Comparison of ENCODE assay signal across 8 mouse cellular contexts in the genomic region with DNA sequence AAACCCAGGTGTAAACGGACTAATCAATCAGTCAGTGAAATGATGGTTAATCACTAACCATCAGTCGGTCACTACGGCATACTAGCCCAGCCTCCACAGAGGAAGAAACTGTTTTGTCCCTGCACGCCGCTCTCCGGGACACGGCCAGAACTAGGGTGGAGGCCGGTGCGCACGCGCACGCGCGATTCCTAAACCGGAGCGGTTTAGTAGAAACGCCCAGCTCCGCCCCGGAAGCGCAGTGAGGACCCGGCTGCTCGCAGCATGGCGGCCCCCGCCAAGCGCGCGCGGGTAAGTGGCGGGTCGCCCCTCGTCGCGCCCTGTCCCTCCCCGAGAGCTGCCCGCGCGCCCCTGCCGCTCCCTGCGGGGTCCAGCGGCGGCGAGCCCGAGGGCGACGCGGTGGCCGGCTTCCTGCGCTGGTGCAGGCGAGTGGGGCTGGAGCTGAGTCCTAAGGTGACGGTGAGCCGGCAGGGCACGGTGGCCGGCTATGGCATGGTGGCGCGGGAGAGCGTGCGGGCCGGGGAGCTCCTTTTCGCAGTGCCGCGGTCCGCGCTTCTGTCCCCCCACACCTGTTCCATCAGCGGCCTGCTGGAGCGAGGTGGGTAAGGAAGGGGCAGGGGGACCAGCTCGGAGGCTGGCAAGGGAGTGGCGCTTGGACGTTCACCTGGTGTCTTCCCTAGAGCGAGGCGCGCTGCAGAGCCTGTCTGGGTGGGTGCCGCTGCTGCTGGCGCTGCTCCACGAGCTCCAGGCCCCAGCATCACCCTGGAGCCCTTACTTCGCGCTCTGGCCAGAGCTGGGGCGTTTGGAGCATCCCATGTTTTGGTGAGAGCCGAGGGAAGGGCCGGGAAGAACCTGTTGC. TPM values are rescaled to one million over a fixed set of nuclear protein-coding genes. Genes with fewer than 3 reads are reported as not detected.
DNase-seq lines count a peak whose midpoint lies in the region; ATAC-seq and TF ChIP-seq lines count a peak whose summit lies in the region.

A gene (plus strand): TSS at position 206 of the 856 bp plus-strand sequence.

- peaks cover 15% of the 10 kb centered on the region for H3K4me1 ChIP-seq in embryonic facial prominence, embryonic 12.5 days
- H3K4me1 ChIP-seq in limb, embryonic 15.5 days = peaks cover 16% of the 10 kb centered on the region
- H3K4me1 ChIP-seq in midbrain, postnatal 0 days (ENCODE audit: insufficient read depth, low read length) = peaks cover 3% of the 10 kb centered on the region; the same call in 1 of the 2 replicates

- H3K4me2 ChIP-seq in embryonic facial prominence, embryonic 12.5 days (replicated peaks) = peak within 1 kb of the TSS; percentile 91
- H3K4me2 ChIP-seq in limb, embryonic 15.5 days = peak within 1 kb of the TSS; percentile 91
- H3K4me2 ChIP-seq in midbrain, postnatal 0 days (ENCODE audit: low read depth, low read length, poor library complexity, severe bottlenecking) = peak within 1 kb of the TSS; percentile 95

- H3K4me3 ChIP-seq in embryonic facial prominence, embryonic 12.5 days = peak within 1 kb of the TSS; percentile 75
- H3K4me3 ChIP-seq in limb, embryonic 15.5 days = peak within 1 kb of the TSS; percentile 87
- peak within 1 kb of the TSS; percentile 79 for H3K4me3 ChIP-seq in midbrain, postnatal 0 days (ENCODE audit: low read depth, low read length)

- H3K27me3 ChIP-seq in embryonic facial prominence, embryonic 12.5 days = no peaks in the 10 kb centered on the region
- H3K27me3 ChIP-seq in limb, embryonic 15.5 days = no peaks in the 10 kb centered on the region
- H3K27me3 ChIP-seq in midbrain, postnatal 0 days (ENCODE audit: insufficient read depth, low read length) = no peaks in the 10 kb centered on the region

- H3K36me3 ChIP-seq in embryonic facial prominence, embryonic 12.5 days = peaks cover 38% of the 10 kb centered on the region
- peaks cover 39% of the 10 kb centered on the region for H3K36me3 ChIP-seq in limb, embryonic 15.5 days
- H3K36me3 ChIP-seq in midbrain, postnatal 0 days (ENCODE audit: insufficient read depth, low read length) = peaks cover 43% of the 10 kb centered on the region

- H3K9me3 ChIP-seq in embryonic facial prominence, embryonic 12.5 days = no peaks in the 10 kb centered on the region
- no peaks in the 10 kb centered on the region for H3K9me3 ChIP-seq in limb, embryonic 15.5 days
- no peaks in the 10 kb centered on the region for H3K9me3 ChIP-seq in midbrain, postnatal 0 days (ENCODE audit: low read length)

- H3K9ac ChIP-seq in embryonic facial prominence, embryonic 12.5 days = peak within 1 kb of the TSS; percentile 84
- H3K9ac ChIP-seq in limb, embryonic 15.5 days = peak within 1 kb of the TSS; percentile 87
- H3K9ac ChIP-seq in midbrain, postnatal 0 days (replicated peaks; ENCODE audit: low read length, poor library complexity, severe bottlenecking) = peak within 1 kb of the TSS; percentile 68

- peak within 1 kb of the TSS; percentile 70 for H3K27ac ChIP-seq in embryonic facial prominence, embryonic 12.5 days
- H3K27ac ChIP-seq in limb, embryonic 15.5 days = peak within 1 kb of the TSS; percentile 77
- H3K27ac ChIP-seq in midbrain, postnatal 0 days (ENCODE audit: low read depth, low read length) = peak within 1 kb of the TSS; percentile 52

- peak; percentile 84 for DNase-seq in 416B (ENCODE audit: low read depth)
- DNase-seq in adrenal gland, postnatal 25 days = peak; percentile 90
- DNase-seq in heart, adult 11 months = peak; percentile 99
- peak; percentile 90 for DNase-seq in kidney, adult 18-20 months
- peak; percentile 93 for DNase-seq in midbrain, postnatal 0 days (ENCODE audit: low spot score)
- peak; percentile 66 to 75 for DNase-seq in spleen, postnatal 14 days (ENCODE audit: low spot score in 2 of 2)

- WGBS in embryonic facial prominence, embryonic 12.5 days = under 1% methylated on average over 76 of the region's 79 CpGs
- WGBS in limb, embryonic 15.5 days = under 1% methylated on average over 77 of the region's 79 CpGs
- WGBS in midbrain, postnatal 0 days = 1% methylated on average over 68 of the region's 79 CpGs

- peak; percentile 83 for ATAC-seq in embryonic facial prominence, embryonic 12.5 days (ENCODE audit: insufficient number of reproducible peaks, insufficient read depth, low FRiP score, low TSS enrichment)
- peak; percentile 73 for ATAC-seq in limb, embryonic 15.5 days (ENCODE audit: insufficient number of reproducible peaks, low FRiP score, low TSS enrichment, low read depth)
- ATAC-seq in midbrain, postnatal 0 days (ENCODE audit: low FRiP score) = peak; percentile 77

- no peak for TF ChIP-seq CTCF in midbrain, postnatal 0 days (IDR thresholded peaks at IDR 0.05)

RNA-seq across cellular contexts. Expression of the gene that starts here (rescaled TPM):
- 30.1 and 43.2 TPM in 2 replicates for total RNA-seq in adrenal gland, postnatal 25 days (2021)
- 19.5 and 21.4 TPM in 2 replicates for polyA plus RNA-seq in embryonic facial prominence, embryonic 12.5 days (2016; fragmentation: Nextera tagmentation; extraction: Ambion mirVana)
- polyA plus RNA-seq in limb, embryonic 15.5 days (2015; fragmentation: Nextera tagmentation; extraction: Ambion mirVana) = 15.1 and 15.7 TPM in 2 replicates
- total RNA-seq in midbrain, postnatal 0 days (2014; rRNA removed) = 15.7 and 23.6 TPM in 2 replicates
- 41.8 and 44.3 TPM in 2 replicates for polyA plus RNA-seq in midbrain, postnatal 0 days (2015; fragmentation: Nextera tagmentation; extraction: Ambion mirVana)

Comparison
In these comparisons a context has a peak if more than half of its experiments do, and no peak if none do; other contexts are left out.
1. Peak in every context shown above with its lines: DNase-seq, ATAC-seq, H3K4me3 ChIP-seq and H3K27ac ChIP-seq.